Mouse (Mus musculus): ENCODE measurements around the gene Erc2. TPM values are rescaled to one million over a fixed set of nuclear protein-coding genes. Genes with fewer than 3 reads are reported as not detected.
"Not testable (repeated sequence)": the region's sequence is repeated elsewhere in the genome, so short reads cannot be mapped to it uniquely, and the experiment has no call there.

Erc2 gene
- total RNA-seq, 2 experiments from 2014 or later: 0.52 to 0.66 TPM

GRCm38 (mm10) chr14:27822566-27822965 is 200.3 kb downstream of the Erc2 start:
- intact Hi-C loops (cut with DNase I): no loop called here
- no peak for DNase-seq

GRCm38 (mm10) chr14:27823048-27823447 is 200.8 kb downstream of the Erc2 start:
- DNase-seq: peak in 1 of 2 experiments; percentile 8
- intact Hi-C loops (cut with DNase I): no loop called here

- no peak for DNase-seq
- intact Hi-C loops (cut with DNase I): no loop called here
These were observed 201.7 kb downstream of the Erc2 start for GRCm38 (mm10) chr14:27823897-27824296.

- intact Hi-C loops (cut with DNase I): no loop called here
- DNase-seq: no peak
These were observed 204.6 kb downstream of the Erc2 start for GRCm38 (mm10) chr14:27826829-27827228.

GRCm38 (mm10) chr14:27828089-27828488 is 205.9 kb downstream of the Erc2 start:
- intact Hi-C loops (cut with DNase I): no loop called here

GRCm38 (mm10) chr14:27832196-27832595 is 210.0 kb downstream of the Erc2 start:
- no peak for DNase-seq
- intact Hi-C loops (cut with DNase I): no loop called here

More at GRCm38 (mm10) chr14:27828089-27828488, 205.9 kb downstream of the Erc2 start:
- DNase-seq: no peak

- DNase-seq: no peak
- intact Hi-C loops (cut with DNase I): no loop called here
These were observed 213.1 kb downstream of the Erc2 start for GRCm38 (mm10) chr14:27835351-27835750.

GRCm38 (mm10) chr14:27837601-27838105 is 215.4 kb downstream of the Erc2 start:
- DNase-seq: no peak
- intact Hi-C loops (cut with DNase I): no loop called here

- DNase-seq: no peak
- intact Hi-C loops (cut with DNase I): no loop called here
These were observed 217.9 kb downstream of the Erc2 start for GRCm38 (mm10) chr14:27840120-27840519.

- no peak for DNase-seq
- intact Hi-C loops (cut with DNase I): no loop called here
These were observed 224.6 kb downstream of the Erc2 start for GRCm38 (mm10) chr14:27846875-27847274.

- intact Hi-C loops (cut with DNase I): no loop called here
- DNase-seq: no peak
These were observed 225.1 kb downstream of the Erc2 start for GRCm38 (mm10) chr14:27847291-27847690.

GRCm38 (mm10) chr14:27851231-27851630 is 229.0 kb downstream of the Erc2 start:
- intact Hi-C loops (cut with DNase I): no loop called here
- no peak for DNase-seq

GRCm38 (mm10) chr14:27852606-27853005 is 230.4 kb downstream of the Erc2 start:
- intact Hi-C loops (cut with DNase I): no loop called here
- no peak for DNase-seq

GRCm38 (mm10) chr14:27860371-27861046 is 238.3 kb downstream of the Erc2 start:
- DNase-seq: no peak
- intact Hi-C loops (cut with DNase I): no loop called here

GRCm38 (mm10) chr14:27862299-27862698 is 240.1 kb downstream of the Erc2 start:
- DNase-seq: no peak
- intact Hi-C loops (cut with DNase I): no loop called here

GRCm38 (mm10) chr14:27867386-27867785 is 245.2 kb downstream of the Erc2 start:
- DNase-seq: no peak
- intact Hi-C loops (cut with DNase I): no loop called here

GRCm38 (mm10) chr14:27873619-27874018 is 251.4 kb downstream of the Erc2 start:
- DNase-seq: no peak

GRCm38 (mm10) chr14:27875991-27876411 is 253.8 kb downstream of the Erc2 start:
- intact Hi-C loops (cut with DNase I): no loop called here

More at GRCm38 (mm10) chr14:27873619-27874018, 251.4 kb downstream of the Erc2 start:
- intact Hi-C loops (cut with DNase I): no loop called here

GRCm38 (mm10) chr14:27881972-27882371 is 259.7 kb downstream of the Erc2 start:
- no peak for DNase-seq
- intact Hi-C loops (cut with DNase I): no loop called here

More at GRCm38 (mm10) chr14:27875991-27876411, 253.8 kb downstream of the Erc2 start:
- no peak for DNase-seq

GRCm38 (mm10) chr14:27886337-27886736 is 264.1 kb downstream of the Erc2 start:
- intact Hi-C loops (cut with DNase I); DNase-seq: not testable (repeated sequence)

- intact Hi-C loops (cut with DNase I): no loop called here
These were observed 265.3 kb downstream of the Erc2 start for GRCm38 (mm10) chr14:27887488-27887887.

GRCm38 (mm10) chr14:27889650-27890049 is 267.4 kb downstream of the Erc2 start:
- intact Hi-C loops (cut with DNase I): no loop called here
- no peak for DNase-seq

More at GRCm38 (mm10) chr14:27887488-27887887, 265.3 kb downstream of the Erc2 start:
- DNase-seq: no peak

All from gastrocnemius, postnatal 36 days (tissue).